Mouse (Mus musculus): ENCODE measurements at regions not wholly inside any gene's neighbourhood (a gene's known extent, or its start where the extent isn't known, plus 50 kb on each side); places are given as distances from the start of the nearest gene placed in this dataset.

DNA sequence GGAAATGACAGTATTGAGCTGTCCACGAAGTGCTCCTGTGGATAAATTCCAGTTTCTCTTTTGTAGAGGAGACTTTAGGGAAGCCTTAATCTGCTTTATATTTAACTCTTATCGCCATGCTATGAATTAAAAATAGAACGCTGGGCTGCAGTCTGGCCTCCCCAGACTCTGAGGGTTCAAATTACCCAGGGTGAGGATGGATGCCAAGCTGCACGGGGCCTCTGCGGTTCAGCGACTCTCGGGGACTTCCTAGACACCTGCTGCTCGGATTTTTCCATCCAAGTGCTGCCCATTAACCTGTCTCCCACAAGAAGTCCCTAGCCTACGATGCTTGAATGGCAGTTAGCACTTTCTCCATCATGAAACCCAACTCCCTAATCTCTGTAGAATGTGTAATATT lies 189.3 kb upstream of the Jade1 start:
- no peak overlapping the region for H3K9ac ChIP-seq (ENCODE audit: low read depth, low read length)
- ATAC-seq (ENCODE audit: low read depth), result no peak
- H3K27ac ChIP-seq (ENCODE audit: low read length), result no peak overlapping the region
- H3K4me3 ChIP-seq (ENCODE audit: low read depth, low read length), result no peak overlapping the region
- no peaks in the 10 kb centered on the region for H3K9me3 ChIP-seq (replicated peaks; ENCODE audit: control insufficient read depth, low read length)
- no peaks in the 10 kb centered on the region; the same call in 1 of the 2 replicates for H3K4me1 ChIP-seq (ENCODE audit: control insufficient read depth, low read depth, low read length)
- 57% methylated on average over 9 of the region's 9 CpGs for WGBS (ENCODE audit: insufficient replicate concordance)
- no peak overlapping the region for H3K4me2 ChIP-seq (ENCODE audit: low read depth, low read length)
- no peaks in the 10 kb centered on the region for H3K36me3 ChIP-seq (ENCODE audit: control insufficient read depth, insufficient read depth)
- H3K27me3 ChIP-seq (ENCODE audit: control insufficient read depth, insufficient read depth, low read depth, low read length), result no peaks in the 10 kb centered on the region

DNA sequence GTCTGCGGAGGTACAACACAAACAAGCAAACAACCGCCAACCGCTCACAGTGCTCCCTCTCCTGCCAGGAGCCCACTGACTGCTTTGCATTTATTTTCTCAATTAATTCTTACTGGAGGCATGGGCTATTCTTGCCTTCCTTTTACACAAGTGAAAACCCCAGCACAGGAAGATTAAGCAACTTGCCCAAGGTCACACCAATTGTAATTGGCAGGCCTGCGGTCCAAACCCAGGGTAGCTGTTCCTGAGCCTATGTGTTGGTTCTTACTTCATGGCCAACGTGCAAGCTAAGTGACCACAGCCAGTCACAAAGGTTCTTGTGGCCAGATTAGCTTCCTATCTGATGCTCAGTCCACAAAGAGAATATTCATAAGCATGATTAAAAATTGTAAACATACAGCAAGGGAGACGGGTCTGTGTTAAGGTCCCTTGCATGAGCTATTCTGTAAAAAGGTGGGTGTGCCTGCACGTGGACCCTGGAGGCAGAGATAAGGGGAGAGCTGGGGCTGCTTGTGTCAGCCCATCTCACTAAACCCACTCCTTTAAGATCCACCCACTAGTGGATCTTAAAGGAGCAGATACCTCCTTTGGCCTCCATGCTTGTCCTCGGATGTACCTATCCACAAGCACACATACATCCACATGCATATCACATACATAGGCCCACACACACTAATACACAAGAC lies 190.2 kb upstream of the Jade1 start:
- 41% methylated on average over 8 of the region's 8 CpGs for WGBS (ENCODE audit: insufficient replicate concordance)
- no peaks in the 10 kb centered on the region for H3K9me3 ChIP-seq (replicated peaks; ENCODE audit: control insufficient read depth, low read length)
- H3K36me3 ChIP-seq (ENCODE audit: control insufficient read depth, insufficient read depth), result no peaks in the 10 kb centered on the region
- H3K27me3 ChIP-seq (ENCODE audit: control insufficient read depth, insufficient read depth, low read depth, low read length), result no peaks in the 10 kb centered on the region
- H3K9ac ChIP-seq (ENCODE audit: low read depth, low read length), result no peak overlapping the region
- H3K4me3 ChIP-seq (ENCODE audit: low read depth, low read length), result no peak overlapping the region
- H3K4me1 ChIP-seq (ENCODE audit: control insufficient read depth, low read depth, low read length), result no peaks in the 10 kb centered on the region; the same call in 1 of the 2 replicates
- no peak overlapping the region for H3K27ac ChIP-seq (ENCODE audit: low read length)
- no peak overlapping the region for H3K4me2 ChIP-seq (ENCODE audit: low read depth, low read length)
- ATAC-seq (ENCODE audit: low read depth), result no peak

DNA sequence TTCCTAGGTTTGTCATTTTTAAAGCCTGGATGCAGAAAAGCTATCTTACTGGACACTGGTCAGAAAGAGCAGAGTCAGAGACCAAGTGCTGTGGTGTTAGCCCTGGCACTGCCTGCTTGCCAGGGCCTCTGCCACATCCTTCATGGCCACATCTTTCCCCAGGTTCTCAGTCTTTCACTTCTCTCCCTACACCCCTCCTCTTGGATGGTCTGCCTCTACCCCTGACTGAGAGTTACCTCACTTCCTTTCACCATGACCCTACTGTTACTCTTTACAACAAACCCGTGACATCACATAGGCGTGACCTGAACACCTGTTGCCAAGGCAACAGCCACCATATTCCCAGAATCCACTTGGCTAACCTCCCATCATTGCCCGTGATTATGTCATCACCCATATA lies 191.6 kb upstream of the Jade1 start:
- H3K4me2 ChIP-seq (ENCODE audit: low read depth, low read length), result no peak overlapping the region
- H3K27ac ChIP-seq (ENCODE audit: low read length), result no peak overlapping the region
- no peak overlapping the region for H3K9ac ChIP-seq (ENCODE audit: low read depth, low read length)
- H3K4me3 ChIP-seq (ENCODE audit: low read depth, low read length), result no peak overlapping the region
- no peaks in the 10 kb centered on the region for H3K36me3 ChIP-seq (ENCODE audit: control insufficient read depth, insufficient read depth)
- WGBS (ENCODE audit: insufficient replicate concordance), result 60% methylated on average over 3 of the region's 3 CpGs
- no peak for ATAC-seq (ENCODE audit: low read depth)
- H3K27me3 ChIP-seq (ENCODE audit: control insufficient read depth, insufficient read depth, low read depth, low read length), result no peaks in the 10 kb centered on the region
- H3K4me1 ChIP-seq (ENCODE audit: control insufficient read depth, low read depth, low read length), result no peaks in the 10 kb centered on the region; the same call in 1 of the 2 replicates
- no peaks in the 10 kb centered on the region for H3K9me3 ChIP-seq (replicated peaks; ENCODE audit: control insufficient read depth, low read length)

DNA sequence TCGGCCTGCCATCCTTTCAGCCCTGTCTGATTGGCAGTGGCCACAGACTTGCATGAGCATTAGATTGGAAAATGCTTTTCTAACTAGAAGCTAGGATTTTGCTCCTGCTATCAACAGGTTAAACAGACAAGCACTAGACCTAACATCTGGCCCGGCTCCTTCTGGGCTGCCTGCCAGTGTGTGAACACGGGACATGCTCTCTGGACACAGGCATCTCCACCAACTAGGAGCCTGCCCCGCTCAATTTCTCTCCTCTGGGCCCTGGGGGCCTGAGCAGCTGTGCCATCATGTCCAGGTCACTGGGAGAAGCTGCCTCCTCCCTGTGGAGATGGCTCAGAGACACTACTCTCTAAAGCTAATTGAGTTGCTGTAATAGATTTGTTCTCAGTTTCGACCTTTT lies 195.3 kb upstream of the Jade1 start:
- H3K4me2 ChIP-seq (ENCODE audit: low read depth, low read length), result no peak overlapping the region
- no peaks in the 10 kb centered on the region; the same call in 1 of the 2 replicates for H3K4me1 ChIP-seq (ENCODE audit: control insufficient read depth, low read depth, low read length)
- ATAC-seq (ENCODE audit: low read depth), result no peak
- H3K27me3 ChIP-seq (ENCODE audit: control insufficient read depth, insufficient read depth, low read depth, low read length), result no peaks in the 10 kb centered on the region
- H3K36me3 ChIP-seq (ENCODE audit: control insufficient read depth, insufficient read depth), result no peaks in the 10 kb centered on the region
- 58% methylated on average over 5 of the region's 5 CpGs for WGBS (ENCODE audit: insufficient replicate concordance)
- no peak overlapping the region for H3K27ac ChIP-seq (ENCODE audit: low read length)
- H3K9me3 ChIP-seq (replicated peaks; ENCODE audit: control insufficient read depth, low read length), result no peaks in the 10 kb centered on the region
- no peak overlapping the region for H3K9ac ChIP-seq (ENCODE audit: low read depth, low read length)
- no peak overlapping the region for H3K4me3 ChIP-seq (ENCODE audit: low read depth, low read length)

DNA sequence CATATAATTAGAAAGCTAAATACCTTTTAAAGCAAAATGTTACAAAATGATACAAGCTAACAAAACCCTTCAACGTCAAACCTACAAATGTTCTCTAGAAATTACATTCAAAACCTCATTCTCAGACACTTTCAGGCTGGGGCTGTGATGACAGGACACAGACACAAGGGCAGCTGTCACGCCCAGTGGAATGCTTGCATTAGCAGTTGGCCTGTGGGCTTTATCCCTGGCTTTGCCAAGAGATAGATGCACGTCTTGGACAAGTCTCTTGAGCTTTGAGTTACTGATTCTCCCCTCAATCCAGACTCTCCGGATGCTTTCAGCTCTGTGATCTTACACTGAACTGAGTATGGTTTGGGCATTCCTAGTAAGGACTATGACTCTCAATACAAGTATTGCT lies 196.1 kb upstream of the Jade1 start:
- no peaks in the 10 kb centered on the region for H3K36me3 ChIP-seq (ENCODE audit: control insufficient read depth, insufficient read depth)
- H3K9ac ChIP-seq (ENCODE audit: low read depth, low read length), result no peak overlapping the region
- H3K4me3 ChIP-seq (ENCODE audit: low read depth, low read length), result no peak overlapping the region
- 52% methylated on average over 4 of the region's 4 CpGs for WGBS (ENCODE audit: insufficient replicate concordance)
- no peaks in the 10 kb centered on the region for H3K4me1 ChIP-seq (ENCODE audit: control insufficient read depth, low read depth, low read length)
- H3K9me3 ChIP-seq (replicated peaks; ENCODE audit: control insufficient read depth, low read length), result no peaks in the 10 kb centered on the region
- H3K27ac ChIP-seq (ENCODE audit: low read length), result no peak overlapping the region
- H3K27me3 ChIP-seq (ENCODE audit: control insufficient read depth, insufficient read depth, low read depth, low read length), result no peaks in the 10 kb centered on the region
- H3K4me2 ChIP-seq (ENCODE audit: low read depth, low read length), result no peak overlapping the region
- no peak for ATAC-seq (ENCODE audit: low read depth)

DNA sequence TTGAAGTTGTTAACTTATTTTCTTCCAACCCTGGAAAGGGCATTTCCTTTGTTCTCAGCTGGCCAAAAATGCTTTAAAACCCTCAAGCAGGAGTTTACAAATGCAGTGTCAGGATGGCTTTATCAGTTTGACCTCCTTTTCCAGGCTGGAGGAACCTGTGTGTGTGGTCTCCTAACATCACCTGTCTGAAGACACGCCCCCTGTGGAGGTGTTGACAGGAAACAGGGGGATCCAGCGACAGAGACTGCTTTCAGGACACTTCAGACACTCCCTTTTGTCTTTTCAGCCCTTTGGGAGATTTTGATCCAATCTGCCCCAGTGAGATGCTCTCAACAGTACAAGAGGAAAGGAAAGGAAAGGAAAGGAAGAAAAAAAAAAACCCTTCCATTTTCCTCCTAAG lies 202.5 kb upstream of the Jade1 start:
- no peaks in the 10 kb centered on the region for H3K36me3 ChIP-seq (ENCODE audit: control insufficient read depth, insufficient read depth)
- no peaks in the 10 kb centered on the region for H3K27me3 ChIP-seq (ENCODE audit: control insufficient read depth, insufficient read depth, low read depth, low read length)
- no peak overlapping the region for H3K4me2 ChIP-seq (ENCODE audit: low read depth, low read length)
- no peak overlapping the region for H3K9ac ChIP-seq (ENCODE audit: low read depth, low read length)
- no peak overlapping the region for H3K4me3 ChIP-seq (ENCODE audit: low read depth, low read length)
- no peak overlapping the region for H3K27ac ChIP-seq (ENCODE audit: low read length)
- H3K9me3 ChIP-seq (replicated peaks; ENCODE audit: control insufficient read depth, low read length), result no peaks in the 10 kb centered on the region
- WGBS (ENCODE audit: insufficient replicate concordance), result 29% methylated on average over 2 of the region's 2 CpGs
- no peaks in the 10 kb centered on the region for H3K4me1 ChIP-seq (ENCODE audit: control insufficient read depth, low read depth, low read length)
- no peak for ATAC-seq (ENCODE audit: low read depth)

DNA sequence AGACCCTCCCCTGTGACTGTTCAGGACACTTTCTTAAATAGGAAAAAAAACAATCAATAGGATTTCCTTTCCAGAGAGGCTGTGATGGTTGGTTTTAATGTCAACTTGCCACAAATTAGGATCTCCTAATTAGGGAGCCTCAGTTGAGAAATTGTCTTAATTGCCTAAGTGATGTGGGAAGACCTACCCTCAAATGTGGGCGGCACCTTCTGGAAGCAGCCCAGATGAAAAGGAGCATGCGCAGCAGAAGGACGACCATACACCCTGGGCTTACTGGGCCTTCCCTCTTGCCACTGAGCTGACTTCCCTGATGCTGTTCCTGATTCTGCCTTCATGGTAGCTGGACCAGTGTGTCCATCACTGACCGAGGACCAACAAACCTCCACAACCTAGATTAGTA lies 203.7 kb upstream of the Jade1 start:
- no peak overlapping the region for H3K4me3 ChIP-seq (ENCODE audit: low read depth, low read length)
- no peak overlapping the region for H3K27ac ChIP-seq (ENCODE audit: low read length)
- 64% methylated on average over 4 of the region's 4 CpGs for WGBS (ENCODE audit: insufficient replicate concordance)
- no peaks in the 10 kb centered on the region for H3K27me3 ChIP-seq (ENCODE audit: control insufficient read depth, insufficient read depth, low read depth, low read length)
- no peaks in the 10 kb centered on the region for H3K9me3 ChIP-seq (replicated peaks; ENCODE audit: control insufficient read depth, low read length)
- no peak overlapping the region for H3K4me2 ChIP-seq (ENCODE audit: low read depth, low read length)
- no peaks in the 10 kb centered on the region for H3K4me1 ChIP-seq (ENCODE audit: control insufficient read depth, low read depth, low read length)
- H3K36me3 ChIP-seq (ENCODE audit: control insufficient read depth, insufficient read depth), result no peaks in the 10 kb centered on the region
- no peak for ATAC-seq (ENCODE audit: low read depth)
- H3K9ac ChIP-seq (ENCODE audit: low read depth, low read length), result no peak overlapping the region

DNA sequence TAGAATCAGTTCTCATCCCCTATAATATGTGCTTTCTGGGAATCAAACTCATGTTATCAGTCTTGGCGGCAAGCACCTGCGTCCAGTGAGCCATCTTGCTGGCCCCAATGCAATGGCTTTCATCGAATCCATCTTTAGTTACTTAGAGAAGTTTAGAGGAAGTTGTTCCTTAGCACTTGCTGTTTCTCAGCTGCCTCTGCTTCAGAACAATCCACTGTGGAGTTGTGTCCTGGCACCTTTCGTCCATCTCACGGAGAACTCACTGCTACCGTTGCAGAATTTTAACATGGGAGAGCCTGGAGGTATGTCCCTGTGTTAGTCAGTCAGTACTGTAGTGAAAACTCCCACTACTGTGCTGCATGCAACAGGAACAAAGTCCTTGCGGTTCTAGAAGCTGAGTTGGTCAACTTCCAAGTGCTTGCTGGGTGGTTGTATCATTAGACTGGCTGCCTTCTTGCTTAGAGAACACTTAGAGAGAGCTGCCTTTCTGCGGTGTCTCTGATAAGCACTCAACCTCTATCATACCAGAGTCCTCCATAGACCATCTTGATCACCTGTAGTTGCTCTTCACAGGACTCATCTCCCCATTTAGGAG lies 204.3 kb upstream of the Jade1 start:
- Histone ChIP-seq H3K9ac (ENCODE audit: low read depth, low read length) (no peak overlapping the region), H3K9me3 (replicated peaks; ENCODE audit: control insufficient read depth, low read length) (no peaks in the 10 kb centered on the region), H3K36me3 (ENCODE audit: control insufficient read depth, insufficient read depth) (no peaks in the 10 kb centered on the region), H3K27ac (ENCODE audit: low read length) (no peak overlapping the region), H3K27me3 (ENCODE audit: control insufficient read depth, insufficient read depth, low read depth, low read length) (no peaks in the 10 kb centered on the region), H3K4me3 (ENCODE audit: low read depth, low read length) (no peak overlapping the region), H3K4me1 (ENCODE audit: control insufficient read depth, low read depth, low read length) (no peaks in the 10 kb centered on the region), H3K4me2 (ENCODE audit: low read depth, low read length) (no peak overlapping the region)
- ATAC-seq (ENCODE audit: low read depth), result no peak
- 69% methylated on average over 8 of the region's 8 CpGs for WGBS (ENCODE audit: insufficient replicate concordance)

DNA sequence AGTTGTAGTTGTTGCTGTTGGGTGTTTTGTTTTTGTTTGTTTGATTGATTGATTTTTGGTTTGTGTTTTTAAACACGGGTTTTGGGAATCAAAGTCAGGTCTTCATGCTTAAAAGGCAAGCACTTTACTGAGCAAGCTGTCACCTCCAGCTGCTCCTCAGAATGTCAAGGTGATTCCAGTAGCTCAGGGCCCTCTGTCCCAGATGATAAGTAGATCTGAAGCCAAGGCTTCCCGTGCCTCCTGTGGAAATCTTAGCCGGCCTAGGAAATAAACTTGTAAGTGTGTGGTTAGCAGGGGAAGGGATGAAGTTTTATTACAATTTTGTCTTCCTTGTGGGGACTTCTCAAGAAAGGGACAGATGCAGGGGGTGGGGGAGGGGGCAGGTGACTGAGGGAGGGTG lies 205.2 kb upstream of the Jade1 start:
- no peaks in the 10 kb centered on the region for H3K4me1 ChIP-seq (ENCODE audit: control insufficient read depth, low read depth, low read length)
- H3K27ac ChIP-seq (ENCODE audit: low read length), result no peak overlapping the region
- H3K9me3 ChIP-seq (replicated peaks; ENCODE audit: control insufficient read depth, low read length), result no peaks in the 10 kb centered on the region
- WGBS (ENCODE audit: insufficient replicate concordance), result 60% methylated on average over 3 of the region's 3 CpGs
- no peak overlapping the region for H3K4me2 ChIP-seq (ENCODE audit: low read depth, low read length)
- H3K9ac ChIP-seq (ENCODE audit: low read depth, low read length), result no peak overlapping the region
- H3K36me3 ChIP-seq (ENCODE audit: control insufficient read depth, insufficient read depth), result no peaks in the 10 kb centered on the region
- no peak for ATAC-seq (ENCODE audit: low read depth)
- H3K27me3 ChIP-seq (ENCODE audit: control insufficient read depth, insufficient read depth, low read depth, low read length), result no peaks in the 10 kb centered on the region
- no peak overlapping the region for H3K4me3 ChIP-seq (ENCODE audit: low read depth, low read length)

All from liver, embryonic 16.5 days (tissue).